Comparison of ENCODE assay signal across 9 mouse cellular contexts in genomic region chr13:96133363-96134100, GRCm38 (mm10). TPM values are rescaled to one million over a fixed set of nuclear protein-coding genes. Genes with fewer than 3 reads are reported as not detected.
DNase-seq lines count a peak whose midpoint lies in the region; ATAC-seq lines count a peak whose summit lies in the region.
"Had no signal": no experiment of that assay in that cellular context is flagged by ENCODE, and none has a peak within 500 bp of the region (broad histone marks: within the 10 kb centered on the region; RNA-seq: fewer than 3 reads in every experiment).

No protein-coding gene starts in this region.

- no peaks in the 10 kb centered on the region for H3K9me3 ChIP-seq in embryonic facial prominence, embryonic 10.5 days
- H3K9me3 ChIP-seq in intestine, embryonic 15.5 days = no peaks in the 10 kb centered on the region

- no peak overlapping the region for H3K27ac ChIP-seq in embryonic facial prominence, embryonic 10.5 days (replicated peaks)
- H3K27ac ChIP-seq in intestine, embryonic 15.5 days = no peak overlapping the region

- H3K4me2 ChIP-seq in intestine, embryonic 15.5 days (replicated peaks) = peak overlapping the region; percentile 94

- H3K27me3 ChIP-seq in embryonic facial prominence, embryonic 10.5 days (replicated peaks; ENCODE audit: low read depth, poor library complexity, severe bottlenecking) = peaks cover 80% of the 10 kb centered on the region
- H3K27me3 ChIP-seq in intestine, embryonic 15.5 days (replicated peaks) = peaks cover 56% of the 10 kb centered on the region

- peaks cover 33% of the 10 kb centered on the region for H3K4me1 ChIP-seq in embryonic facial prominence, embryonic 10.5 days
- H3K4me1 ChIP-seq in intestine, embryonic 15.5 days (replicated peaks) = peaks cover 25% of the 10 kb centered on the region; the same call in 1 of the 2 replicates

- 5% methylated on average over 28 of the region's 28 CpGs for WGBS in embryonic facial prominence, embryonic 10.5 days
- WGBS in intestine, embryonic 15.5 days = 3% methylated on average over 28 of the region's 28 CpGs

- DNase-seq in layer of hippocampus, adult 11-12 months (ENCODE audit: low spot score) = peak; percentile 3
- no peak for DNase-seq in layer of hippocampus, adult 9-11 months
- DNase-seq in embryonic facial prominence, embryonic 10.5 days (ENCODE audit: low spot score) = peak; percentile 39
- peak; percentile 39 for DNase-seq in retina, embryonic 14.5 days (ENCODE audit: low spot score)
- no peak for DNase-seq in urinary bladder, postnatal 25 days (ENCODE audit: low spot score)
- DNase-seq in adrenal gland, adult 2 months = no peak
- no peak for DNase-seq in adrenal gland, adult (ENCODE audit: inconsistent age in 2 of 2, low spot score in 1 of 2)

- no peaks in the 10 kb centered on the region for H3K36me3 ChIP-seq in embryonic facial prominence, embryonic 10.5 days (replicated peaks)
- H3K36me3 ChIP-seq in intestine, embryonic 15.5 days = no peaks in the 10 kb centered on the region

- no peak overlapping the region for H3K9ac ChIP-seq in intestine, embryonic 15.5 days

- H3K4me3 ChIP-seq in embryonic facial prominence, embryonic 10.5 days = peak overlapping the region; percentile 65
- peak overlapping the region; percentile 44 for H3K4me3 ChIP-seq in intestine, embryonic 15.5 days (replicated peaks)

- ATAC-seq in intestine, embryonic 15.5 days = 0 out of 2 replicates have a peak, but pooled peaks have one; percentile 35

RNA-seq across cellular contexts. Expression of gene Sv2c, which starts 1.2 kb away (rescaled TPM):
- polyA plus RNA-seq in embryonic facial prominence, embryonic 10.5 days (2016; fragmentation: Nextera tagmentation; extraction: Ambion mirVana) = 0.77 and 0.87 TPM in 2 replicates
- polyA plus RNA-seq in intestine, embryonic 15.5 days (2015; fragmentation: Nextera tagmentation; extraction: Ambion mirVana) = 2.1 and 2.6 TPM in 2 replicates
- 1 to 10 TPM in 1 of 2 experiments, under 1 TPM in 1; 0.89 to 1.1 TPM for total RNA-seq in adrenal gland, adult 2 months (2021)
- 0.12 and 0.27 TPM in 2 replicates for polyA plus RNA-seq in adrenal gland, adult 2 months (2012; rRNA removed)

RNA-seq across cellular contexts. Expression of gene Gm17190, which starts 51.7 kb away (rescaled TPM):
- polyA plus RNA-seq in embryonic facial prominence, embryonic 10.5 days (2016; fragmentation: Nextera tagmentation; extraction: Ambion mirVana) = 0.14 TPM in 1 of 2 replicates, not detected in the other
- polyA plus RNA-seq in intestine, embryonic 15.5 days (2015; fragmentation: Nextera tagmentation; extraction: Ambion mirVana) = not detected in 2 replicates
- total RNA-seq in adrenal gland, adult 2 months (2021) = not detected
- not detected in 2 replicates for polyA plus RNA-seq in adrenal gland, adult 2 months (2012; rRNA removed)
- total RNA-seq: left cerebral cortex, adult 8-10 months had no signal

RNA-seq across cellular contexts. Expression of gene Gm20075, which starts 52.4 kb away (rescaled TPM):
- polyA plus RNA-seq in embryonic facial prominence, embryonic 10.5 days (2016; fragmentation: Nextera tagmentation; extraction: Ambion mirVana) = 29.0 and 32.2 TPM in 2 replicates
- 21.0 and 24.1 TPM in 2 replicates for polyA plus RNA-seq in intestine, embryonic 15.5 days (2015; fragmentation: Nextera tagmentation; extraction: Ambion mirVana)
- 10 to 100 TPM; 14.0 to 27.2 TPM for total RNA-seq in adrenal gland, adult 2 months (2021)
- polyA plus RNA-seq in adrenal gland, adult 2 months (2012; rRNA removed) = 0.07 TPM in 1 of 2 replicates, not detected in the other

Comparison
In these comparisons a context has a peak if more than half of its experiments do, and no peak if none do; other contexts are left out.
1. DNase-seq: peak in layer of hippocampus, adult 11-12 months (single experiment), embryonic facial prominence, embryonic 10.5 days (single experiment) and retina, embryonic 14.5 days (single experiment); none in layer of hippocampus, adult 9-11 months (single experiment), urinary bladder, postnatal 25 days (single experiment), adrenal gland, adult 2 months (single experiment) and adrenal gland, adult (0 of 2).
2. RNA of gene Gm20075, which starts 52.4 kb away (polyA plus RNA-seq): 29.0 to 32.2 TPM in embryonic facial prominence, embryonic 10.5 days and 21.0 to 24.1 TPM in intestine, embryonic 15.5 days; 0.07 TPM in adrenal gland, adult 2 months; every median in the first group is over 10 times any median in the second.